Mouse (Mus musculus): Measurements from ENCODE around the gene Bmf.
A peak's percentile ranks its signal among the peaks of the same experiment; 100 is the strongest.

Bmf gene

DNA sequence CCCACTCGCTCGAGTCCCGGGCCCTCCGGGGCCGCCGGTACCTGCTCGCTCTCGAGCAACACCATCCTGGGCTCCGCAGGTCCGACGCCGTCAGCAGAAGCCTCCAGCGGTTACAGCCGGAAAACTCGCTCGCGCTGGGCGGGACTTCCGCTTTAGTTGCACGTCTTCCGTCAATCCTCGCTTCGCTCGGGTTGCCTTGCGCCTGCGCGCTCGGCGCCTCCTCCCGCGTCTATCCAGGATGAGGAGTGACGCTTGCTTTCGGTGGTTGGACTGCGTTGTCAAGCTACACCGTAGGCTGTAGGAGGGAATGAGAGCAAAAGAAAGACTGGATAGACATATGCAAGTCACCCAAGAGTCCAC lies 70.0 kb downstream of the Bmf start, which contains the start of gene Srp14:
TSS of gene Srp14 (minus strand) at position 162 of the 360 bp plus-strand sequence.
- peak; percentile 95 for DNase-seq (ENCODE audit: low spot score)

DNA sequence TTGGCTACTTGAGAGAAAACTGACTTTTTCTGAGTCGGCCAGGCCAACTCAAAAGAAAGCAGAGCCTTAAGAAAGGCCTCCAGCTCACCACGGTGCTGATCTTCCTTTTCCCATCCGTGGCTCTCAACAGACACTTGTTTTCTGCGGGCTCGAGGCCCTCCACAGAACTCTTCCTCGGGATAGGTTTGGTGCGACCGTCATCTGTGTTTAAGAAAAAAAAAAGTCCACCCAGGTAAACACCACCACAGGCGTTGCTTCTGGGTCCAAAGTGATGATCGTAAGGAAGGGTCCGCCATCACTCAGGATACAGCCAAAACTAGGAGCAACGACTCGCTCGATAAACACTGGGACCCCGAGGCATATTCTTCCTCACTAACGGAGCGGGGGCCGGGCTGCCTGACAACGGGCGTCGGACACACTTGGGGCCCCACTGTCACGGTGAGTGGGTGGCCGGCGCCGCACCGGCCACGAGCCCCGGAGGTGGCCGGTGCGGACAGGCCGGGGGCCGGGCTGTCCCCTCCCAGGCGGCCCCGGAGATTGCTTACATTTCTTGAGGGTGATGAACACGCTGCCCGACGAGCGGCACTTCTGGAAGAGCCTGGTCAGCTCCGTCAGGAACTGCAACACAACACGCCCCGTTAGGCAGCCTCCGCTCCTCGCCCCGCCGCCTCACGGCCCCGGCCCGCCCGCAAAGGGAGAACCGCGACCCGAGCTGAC lies 70.5 kb downstream of the Bmf start:
- no peak for DNase-seq (ENCODE audit: low spot score)
